Mouse (Mus musculus) embryonic fibroblast, embryonic 13.5 days (primary cell): ENCODE data around the gene Aprt.

ENCODE experiments used
- CTCF ChIP-seq: IDR thresholded peaks from 2 replicates; pipeline ENCODE4 v1.5.1; 2011; ENCODE audit warnings: mild to moderate bottlenecking, control low read depth, low read length, moderate library complexity, borderline replicate concordance; ENCODE audit not compliant: insufficient read depth
- POLR2A ChIP-seq: IDR thresholded peaks from 2 replicates; pipeline ENCODE4 v1.6.1; 2011; ENCODE audit warnings: low read depth, mild to moderate bottlenecking, control low read depth, low read length, moderate library complexity

- TF ChIP-seq POLR2A, result no peak
- TF ChIP-seq CTCF, result no peak
Measured at GRCm38 (mm10) chr8:122600666-122601065, 24.0 kb upstream of the Aprt start.
